8 mouse cellular contexts compared by ENCODE assay signal in genomic region chr5:53871665-53872312, GRCm38 (mm10).
DNase-seq lines count a peak whose midpoint lies in the region; ATAC-seq and TF ChIP-seq lines count a peak whose summit lies in the region.

No protein-coding gene starts in this region.

- TF ChIP-seq CTCF in C2C12 (IDR thresholded peaks at IDR 0.05; ENCODE audit: control insufficient read depth, insufficient read depth, insufficient read length), result peak; percentile 52
- peak; percentile 96 for TF ChIP-seq CTCF in kidney, postnatal 0 days (IDR thresholded peaks at IDR 0.05; ENCODE audit: low read depth)

- 28% methylated on average over 6 of the region's 6 CpGs for WGBS in embryonic facial prominence, embryonic 10.5 days
- 29% methylated on average over 6 of the region's 6 CpGs for WGBS in heart, embryonic 15.5 days
- 21% methylated on average over 6 of the region's 6 CpGs for WGBS in kidney, postnatal 0 days
- WGBS in liver, embryonic 12.5 days (ENCODE audit: insufficient replicate concordance), result 25% methylated on average over 6 of the region's 6 CpGs

- H3K4me3 ChIP-seq in C2C12 (ENCODE audit: insufficient read depth, poor library complexity, severe bottlenecking), result no peak overlapping the region
- no peak overlapping the region for H3K4me3 ChIP-seq in embryonic facial prominence, embryonic 10.5 days
- no peak overlapping the region for H3K4me3 ChIP-seq in heart, embryonic 15.5 days
- no peak overlapping the region for H3K4me3 ChIP-seq in kidney, postnatal 0 days (replicated peaks; ENCODE audit: low read depth, low read length)
- no peak overlapping the region for H3K4me3 ChIP-seq in liver, embryonic 12.5 days

- H3ac ChIP-seq in C2C12 (ENCODE audit: control insufficient read depth, insufficient read length, low read depth), result no peak overlapping the region

- H3K9ac ChIP-seq in heart, embryonic 15.5 days, result no peak overlapping the region
- H3K9ac ChIP-seq in kidney, postnatal 0 days (ENCODE audit: low read depth, low read length), result no peak overlapping the region
- H3K9ac ChIP-seq in liver, embryonic 12.5 days, result no peak overlapping the region

- no peaks in the 10 kb centered on the region for H3K4me1 ChIP-seq in embryonic facial prominence, embryonic 10.5 days
- no peaks in the 10 kb centered on the region for H3K4me1 ChIP-seq in heart, embryonic 15.5 days (replicated peaks)
- no peaks in the 10 kb centered on the region for H3K4me1 ChIP-seq in kidney, postnatal 0 days (replicated peaks; ENCODE audit: insufficient read depth, low read length)
- H3K4me1 ChIP-seq in liver, embryonic 12.5 days, result no peaks in the 10 kb centered on the region

- 0 out of 2 replicates have a peak, but pooled peaks have one; percentile 39 for ATAC-seq in heart, embryonic 15.5 days (replicated peaks; ENCODE audit: insufficient number of reproducible peaks, insufficient read depth, low FRiP score, low read depth)
- peak; percentile 81 for ATAC-seq in kidney, postnatal 0 days (replicated peaks; ENCODE audit: low FRiP score, low read depth)
- no peak for ATAC-seq in liver, embryonic 12.5 days

- no peaks in the 10 kb centered on the region for H3K79me2 ChIP-seq in C2C12 (ENCODE audit: control insufficient read depth, insufficient read depth)

- H3K36me3 ChIP-seq in C2C12 (ENCODE audit: control insufficient read depth, insufficient read depth), result peaks cover 10% of the 10 kb centered on the region
- peaks cover 10% of the 10 kb centered on the region; the same call in 1 of the 2 replicates for H3K36me3 ChIP-seq in embryonic facial prominence, embryonic 10.5 days (replicated peaks)
- no peaks in the 10 kb centered on the region for H3K36me3 ChIP-seq in heart, embryonic 15.5 days
- 0 out of 2 replicates have a peak, but pooled peaks cover 7% of the 10 kb centered on the region for H3K36me3 ChIP-seq in kidney, postnatal 0 days (ENCODE audit: insufficient read depth, low read length)
- no peaks in the 10 kb centered on the region for H3K36me3 ChIP-seq in liver, embryonic 12.5 days
- no peaks in the 10 kb centered on the region for H3K36me3 ChIP-seq in splenic B cell, adult 2 months (ENCODE audit: control insufficient read depth, insufficient read depth, low read length, poor library complexity, severe bottlenecking)

- H3K27me3 ChIP-seq in C2C12 (ENCODE audit: control insufficient read depth, insufficient read depth, insufficient read length), result no peaks in the 10 kb centered on the region
- no peaks in the 10 kb centered on the region for H3K27me3 ChIP-seq in embryonic facial prominence, embryonic 10.5 days (replicated peaks; ENCODE audit: low read depth, poor library complexity, severe bottlenecking)
- no peaks in the 10 kb centered on the region for H3K27me3 ChIP-seq in heart, embryonic 15.5 days
- H3K27me3 ChIP-seq in kidney, postnatal 0 days (ENCODE audit: insufficient read depth, low read length), result no peaks in the 10 kb centered on the region
- no peaks in the 10 kb centered on the region for H3K27me3 ChIP-seq in liver, embryonic 12.5 days (replicated peaks)
- H3K27me3 ChIP-seq in splenic B cell, adult 2 months (ENCODE audit: control insufficient read depth, insufficient read depth, low read length, poor library complexity, severe bottlenecking), result no peaks in the 10 kb centered on the region

- no peak overlapping the region for H3K4me2 ChIP-seq in heart, embryonic 15.5 days
- no peak overlapping the region for H3K4me2 ChIP-seq in kidney, postnatal 0 days (ENCODE audit: low read length)
- H3K4me2 ChIP-seq in liver, embryonic 12.5 days, result peak overlapping the region; percentile 32; the same call in 1 of the 2 replicates

- H3K27ac ChIP-seq in embryonic facial prominence, embryonic 10.5 days (replicated peaks), result no peak overlapping the region
- no peak overlapping the region for H3K27ac ChIP-seq in heart, embryonic 15.5 days
- no peak overlapping the region for H3K27ac ChIP-seq in kidney, postnatal 0 days
- H3K27ac ChIP-seq in liver, embryonic 12.5 days, result no peak overlapping the region

- H3K79me3 ChIP-seq in C2C12 (ENCODE audit: low read depth), result no peaks in the 10 kb centered on the region

- DNase-seq in adrenal gland, postnatal 25 days, result peak; percentile 43
- DNase-seq in embryonic facial prominence, embryonic 10.5 days (ENCODE audit: low spot score), result peak; percentile 51
- DNase-seq in kidney, postnatal 0 days (ENCODE audit: low spot score), result peak; percentile 87
- DNase-seq in naive thymus-derived CD4-positive, alpha-beta T cell, adult 2 months (ENCODE audit: low read depth), result peak; percentile 79
- DNase-seq in splenic B cell, adult 2 months (ENCODE audit: low read depth, low spot score), result peak; percentile 83

- no peaks in the 10 kb centered on the region for H3K9me3 ChIP-seq in embryonic facial prominence, embryonic 10.5 days
- no peaks in the 10 kb centered on the region for H3K9me3 ChIP-seq in heart, embryonic 15.5 days (replicated peaks)
- no peaks in the 10 kb centered on the region for H3K9me3 ChIP-seq in kidney, postnatal 0 days (replicated peaks; ENCODE audit: low read length)
- H3K9me3 ChIP-seq in liver, embryonic 12.5 days (replicated peaks), result no peaks in the 10 kb centered on the region

TF ChIP-seq in C2C12, 6 proteins besides CTCF, POLR2A, EP300 and RAD21:
- TF ChIP-seq FOSL1 (IDR thresholded peaks at IDR 0.05; ENCODE audit: insufficient read depth, low read length, poor library complexity, severe bottlenecking) (no peak), MAX (IDR thresholded peaks at IDR 0.05) (no peak), USF1 (IDR thresholded peaks at IDR 0.05; ENCODE audit: low read depth) (no peak), CEBPB (IDR thresholded peaks at IDR 0.05; ENCODE audit: low read depth) (no peak), MYOG (IDR thresholded peaks at IDR 0.05; ENCODE audit: control insufficient read depth, extremely low read depth, insufficient read length) (no peak), MYOD1 (IDR thresholded peaks at IDR 0.05; ENCODE audit: control insufficient read depth, insufficient read length, low read depth) (no peak)
TF ChIP-seq in C2C12: peak in this region for 0.
